8 mouse cellular contexts compared by ENCODE assay signal in the genomic region with DNA sequence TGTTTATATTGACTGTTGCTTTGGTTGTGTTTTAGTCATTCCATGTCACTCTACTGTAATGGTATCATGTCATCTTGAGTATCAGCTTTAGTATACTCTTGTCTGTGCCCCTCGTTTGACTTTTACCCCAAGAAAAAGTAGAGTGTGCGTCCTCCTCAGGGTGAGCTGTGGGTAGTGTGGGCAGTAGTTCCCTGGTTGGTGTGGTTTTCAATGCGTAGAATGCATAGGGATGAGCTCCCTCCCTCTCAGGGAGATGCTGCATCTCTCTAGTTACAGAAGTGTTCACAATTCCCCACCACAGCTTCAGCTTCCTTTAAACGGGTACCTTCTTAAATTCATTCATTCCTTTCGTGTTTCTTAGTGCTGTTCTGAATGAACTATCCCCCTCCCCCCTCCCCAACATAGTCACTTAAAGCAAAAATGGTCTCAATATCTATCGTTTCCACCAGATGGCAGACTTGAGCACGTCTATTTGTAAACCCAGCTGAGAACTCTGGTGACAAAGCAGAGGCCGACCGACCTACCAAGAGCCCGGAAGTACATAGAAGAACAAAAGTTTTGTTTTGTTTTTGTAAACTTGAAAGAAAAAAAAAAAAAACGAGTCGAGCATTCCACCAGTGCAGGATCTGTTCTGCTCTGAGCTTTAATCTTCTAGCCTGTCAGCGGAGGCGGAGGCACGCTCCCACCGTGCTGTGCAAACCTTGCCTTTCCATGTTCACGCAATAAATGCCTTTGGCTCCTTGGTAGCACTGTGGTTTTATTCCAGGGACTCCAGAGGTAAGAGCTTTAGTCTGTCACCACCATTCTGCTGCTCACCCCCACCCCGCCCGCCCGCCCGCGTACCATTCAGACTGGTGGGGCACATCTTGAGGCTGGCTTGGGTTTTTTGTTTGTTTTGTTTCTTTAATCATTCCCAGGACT. TPM values are rescaled to one million over a fixed set of nuclear protein-coding genes. Genes with fewer than 3 reads are reported as not detected.
A peak's percentile ranks its signal among the peaks of the same experiment; 100 is the strongest.
DNase-seq lines count a peak whose midpoint lies in the region; ATAC-seq lines count a peak whose summit lies in the region.

No protein-coding gene starts in this region.

- peak; percentile 64; the same call in 1 of the 2 replicates for ATAC-seq in neutrophil, adult 5-6 weeks (ENCODE audit: extremely low read depth, insufficient number of reproducible peaks, low FRiP score, poor library complexity, severe bottlenecking)
- no peak for ATAC-seq in erythroid progenitor cell, adult 5-6 weeks (replicated peaks; ENCODE audit: low FRiP score, poor library complexity, severe bottlenecking)

- DNase-seq in urinary bladder, postnatal 14 days (ENCODE audit: low spot score) = peak; percentile 56
- no peak for DNase-seq in urinary bladder, postnatal 10 days (ENCODE audit: low spot score)
- peak; percentile 75 to 83 for DNase-seq in cerebellum, postnatal 10 days
- peak; percentile 31 for DNase-seq in heart, adult 8-10 months (ENCODE audit: low spot score)
- DNase-seq in kidney, adult 8-10 months = peak; percentile 62 to 63
- DNase-seq in lung, adult 18-20 months = peak; percentile 29 to 58

RNA-seq across cellular contexts. Expression of a gene that starts 4.7 kb away (rescaled TPM):
- total RNA-seq in heart, adult 8-10 months (2022) = under 1 TPM in 3 of 4 experiments, not detected in 1; 0.12 to 0.31 (median 0.14) TPM
- 0.12 and 0.61 TPM in 2 replicates for total RNA-seq in neutrophil, adult 5-6 weeks (2017)
- total RNA-seq in erythroid progenitor cell, adult 5-6 weeks (2015; ENCODE audit: low replicate concordance) = 5.8 TPM in 1 of 2 replicates, not detected in the other
- 0.77 TPM in 1 of 2 replicates, not detected in the other for total RNA-seq in erythroid progenitor cell, adult 5-6 weeks (2017; ENCODE audit: low replicate concordance)
